Mouse (Mus musculus): ENCODE data around the gene Slc6a19. TPM values are rescaled to one million over a fixed set of nuclear protein-coding genes. Genes with fewer than 3 reads are reported as not detected.
"Not testable (repeated sequence)": the region's sequence is repeated elsewhere in the genome, so short reads cannot be mapped to it uniquely, and the experiment has no call there.

Gene Slc6a19
- polyA plus RNA-seq, 1 experiment from 2014 or later, result 0.09 TPM

- H3K4me3 ChIP-seq (ENCODE audit: inconsistent target), result no peak overlapping the region
- H3K27ac ChIP-seq, result no peak overlapping the region
- H3K79me2 ChIP-seq (ENCODE audit: inconsistent target), result no peaks in the 10 kb centered on the region
- no peaks in the 10 kb centered on the region for H3K36me3 ChIP-seq (ENCODE audit: inconsistent target)
Observed at GRCm38 (mm10) chr13:73728633-73729032, 24.0 kb upstream of the Slc6a19 start.

DNA sequence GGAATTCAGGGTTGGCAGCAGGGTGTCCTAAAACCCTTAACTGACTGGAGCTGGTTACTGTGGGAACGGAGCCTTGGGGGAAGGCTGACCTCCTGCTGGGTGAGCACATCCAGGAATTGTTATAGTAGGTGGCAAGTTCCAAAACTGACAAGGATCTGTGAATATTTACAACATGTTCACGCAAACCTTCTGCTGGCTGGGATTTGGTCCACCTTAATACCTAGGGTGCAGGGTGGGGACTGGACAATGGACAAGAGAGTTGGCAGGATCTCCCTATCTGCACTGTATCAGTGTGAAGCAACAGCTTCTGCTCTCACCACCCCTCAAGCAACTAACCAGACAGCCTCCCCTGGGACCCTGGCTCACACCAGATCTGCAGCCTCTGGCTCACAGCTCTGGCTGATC, 23.0 kb upstream of the Slc6a19 start:
- 100% methylated on average over 2 of the region's 2 CpGs for WGBS (ENCODE audit: missing documents)
- Histone ChIP-seq H3K4me3 (ENCODE audit: inconsistent target) (no peak overlapping the region), H3K36me3 (ENCODE audit: inconsistent target) (no peaks in the 10 kb centered on the region), H3K79me2 (ENCODE audit: inconsistent target) (no peaks in the 10 kb centered on the region), H3K27ac (no peak overlapping the region)

DNA sequence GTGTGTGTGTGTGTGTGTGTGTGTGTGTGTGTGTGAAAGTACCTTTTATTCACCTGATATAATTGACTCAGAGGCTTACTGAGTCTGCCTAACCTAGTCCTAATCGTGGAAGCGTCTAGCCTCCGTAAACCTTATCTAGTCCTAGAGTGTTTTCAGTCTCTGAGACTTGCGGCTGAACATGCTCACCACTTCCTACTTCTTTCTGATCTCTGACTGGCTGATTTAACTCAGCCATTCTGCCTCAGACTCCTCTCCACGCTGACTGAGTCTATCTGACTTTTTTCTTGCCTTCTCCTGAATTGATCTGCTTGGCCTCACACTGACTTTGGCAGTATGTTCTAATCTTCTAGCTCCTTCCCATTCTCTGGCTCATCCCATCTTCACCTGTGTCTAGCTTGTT, 20.6 kb upstream of the Slc6a19 start:
- Histone ChIP-seq H3K36me3 (ENCODE audit: inconsistent target) (no peaks in the 10 kb centered on the region), H3K27ac (no peak overlapping the region), H3K4me3 (ENCODE audit: inconsistent target) (no peak overlapping the region), H3K79me2 (ENCODE audit: inconsistent target) (no peaks in the 10 kb centered on the region)
- 3% methylated on average over 5 of the region's 5 CpGs for WGBS (ENCODE audit: missing documents)

DNA sequence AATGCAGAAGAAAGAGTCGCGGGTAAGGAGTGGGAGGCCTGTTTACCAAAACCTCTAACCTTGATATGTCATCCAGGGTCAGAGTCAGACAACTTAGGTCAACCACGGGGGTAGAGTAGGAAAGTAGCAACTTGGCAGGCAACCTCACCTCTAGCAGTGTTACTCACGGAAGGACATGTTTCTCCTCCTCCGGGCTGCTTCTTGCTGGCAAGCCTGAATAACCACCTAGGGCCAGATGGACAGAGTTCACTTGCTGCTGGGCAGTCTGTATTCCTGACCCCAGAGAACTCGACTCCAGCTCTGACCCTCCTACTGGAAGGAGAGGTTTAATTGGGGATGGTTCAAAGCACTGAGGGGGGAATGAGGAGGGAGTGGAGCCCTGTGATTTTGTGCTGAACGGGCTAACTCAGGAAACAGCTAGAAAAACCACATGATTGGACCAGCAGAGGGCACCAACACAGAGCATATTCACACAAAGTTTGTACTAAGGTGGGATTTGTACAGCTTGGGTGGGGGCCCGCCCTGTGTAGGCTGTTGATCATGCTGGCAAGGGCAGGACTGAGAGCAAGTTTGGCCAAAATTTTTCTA, 18.5 kb upstream of the Slc6a19 start:
- no peaks in the 10 kb centered on the region for H3K36me3 ChIP-seq (ENCODE audit: inconsistent target)
- WGBS (ENCODE audit: missing documents), result 33% methylated on average over 8 of the region's 8 CpGs
- no peak overlapping the region for H3K4me3 ChIP-seq (ENCODE audit: inconsistent target)
- H3K79me2 ChIP-seq (ENCODE audit: inconsistent target), result no peaks in the 10 kb centered on the region
- no peak overlapping the region for H3K27ac ChIP-seq

DNA sequence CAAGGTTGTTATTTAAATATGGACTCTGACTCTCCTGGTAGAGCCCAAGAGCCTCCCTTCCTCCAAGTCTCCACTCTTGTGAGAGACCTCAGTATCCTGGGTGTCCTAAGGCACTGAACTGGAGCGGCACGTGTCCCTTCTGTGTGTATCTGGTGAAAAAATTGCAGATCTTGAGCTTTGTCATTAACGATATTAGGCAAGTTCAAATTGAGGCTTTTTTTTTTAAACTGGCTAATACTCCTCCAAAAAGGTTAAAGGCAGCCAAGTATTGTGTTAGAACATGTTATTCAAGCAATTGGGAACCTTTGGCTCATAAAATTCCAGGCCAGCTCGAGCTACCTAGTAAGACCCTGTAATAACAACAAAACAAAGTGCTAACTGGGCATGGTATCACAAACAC, 15.6 kb upstream of the Slc6a19 start:
- WGBS (ENCODE audit: missing documents), result 90% methylated on average over 4 of the region's 4 CpGs
- Histone ChIP-seq H3K79me2 (ENCODE audit: inconsistent target) (no peaks in the 10 kb centered on the region), H3K4me3 (ENCODE audit: inconsistent target) (no peak overlapping the region), H3K27ac (no peak overlapping the region), H3K36me3 (ENCODE audit: inconsistent target) (no peaks in the 10 kb centered on the region)

DNA sequence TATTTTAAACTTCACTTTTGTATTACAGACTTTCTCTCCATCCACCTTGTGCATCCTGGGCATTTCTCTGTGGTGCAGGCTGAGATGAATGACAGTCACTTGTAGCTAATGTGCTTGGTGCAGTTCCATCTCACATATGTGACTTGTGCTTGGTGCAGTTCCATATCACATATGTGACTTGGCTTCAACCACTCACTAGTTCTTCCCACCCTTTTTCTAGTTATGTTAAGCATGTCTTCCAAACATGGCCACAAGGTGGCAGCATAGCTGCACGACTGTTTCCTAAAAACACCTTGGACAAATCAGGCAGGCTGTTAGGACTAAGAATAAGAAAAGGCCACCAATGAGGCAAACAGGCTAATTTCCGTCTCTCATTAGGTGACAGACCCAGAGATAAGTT, 13.6 kb upstream of the Slc6a19 start:
- WGBS (ENCODE audit: missing documents), result 8% methylated on average over 2 of the region's 2 CpGs
- H3K79me2 ChIP-seq (ENCODE audit: inconsistent target), result no peaks in the 10 kb centered on the region
- no peak overlapping the region for H3K27ac ChIP-seq

DNA sequence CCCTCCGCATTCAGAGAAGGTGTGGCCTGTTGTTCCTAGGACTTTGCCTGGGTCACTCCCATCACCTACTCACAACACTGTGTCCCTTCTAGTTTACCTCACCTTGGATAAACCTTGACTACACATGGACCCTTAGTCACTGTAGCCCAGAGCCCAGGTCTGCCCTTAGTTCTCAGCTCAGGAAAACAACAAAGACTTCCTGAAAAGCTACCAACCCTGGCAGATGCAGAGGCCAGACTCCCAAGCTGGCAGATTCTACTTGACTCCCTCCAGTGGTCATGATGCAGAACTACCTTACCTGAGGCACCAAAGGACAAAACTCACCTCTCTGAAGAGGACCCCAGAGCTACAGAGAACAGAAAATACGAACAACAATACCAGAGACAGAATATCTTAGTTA, 9.4 kb upstream of the Slc6a19 start:
- WGBS (ENCODE audit: missing documents), result 85% methylated on average over 2 of the region's 2 CpGs
- Histone ChIP-seq H3K36me3 (ENCODE audit: inconsistent target) (no peaks in the 10 kb centered on the region), H3K79me2 (ENCODE audit: inconsistent target) (no peaks in the 10 kb centered on the region), H3K4me3 (ENCODE audit: inconsistent target) (no peak overlapping the region), H3K27ac (no peak overlapping the region)

More for the DNA sequence above, 13.6 kb upstream of the Slc6a19 start:
- Histone ChIP-seq H3K36me3 (ENCODE audit: inconsistent target) (no peaks in the 10 kb centered on the region), H3K4me3 (ENCODE audit: inconsistent target) (no peak overlapping the region)

DNA sequence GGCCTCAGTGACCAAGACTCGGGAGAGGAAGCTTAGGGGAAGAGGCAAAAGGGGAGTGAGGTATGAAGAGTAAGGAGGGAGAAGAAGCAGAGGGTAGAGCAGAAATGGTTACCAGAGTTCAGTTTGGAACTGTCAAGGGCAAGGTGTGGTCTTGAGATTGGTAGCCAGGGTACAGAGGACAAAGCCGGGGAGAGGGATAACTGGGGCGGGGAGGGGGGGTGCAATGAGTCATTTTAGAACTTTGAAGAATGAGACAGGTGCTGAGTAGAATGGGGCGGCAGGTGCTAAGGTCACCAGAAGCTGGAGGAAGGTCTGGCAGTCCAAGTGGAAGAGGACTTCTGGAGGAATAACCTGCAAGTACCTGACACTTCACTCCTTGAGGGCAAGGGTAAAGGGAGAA, 8.5 kb upstream of the Slc6a19 start:
- no peak overlapping the region for H3K4me3 ChIP-seq (ENCODE audit: inconsistent target)
- 78% methylated on average over 4 of the region's 4 CpGs for WGBS (ENCODE audit: missing documents)
- no peaks in the 10 kb centered on the region for H3K79me2 ChIP-seq (ENCODE audit: inconsistent target)
- H3K27ac ChIP-seq, result no peak overlapping the region
- no peaks in the 10 kb centered on the region for H3K36me3 ChIP-seq (ENCODE audit: inconsistent target)

DNA sequence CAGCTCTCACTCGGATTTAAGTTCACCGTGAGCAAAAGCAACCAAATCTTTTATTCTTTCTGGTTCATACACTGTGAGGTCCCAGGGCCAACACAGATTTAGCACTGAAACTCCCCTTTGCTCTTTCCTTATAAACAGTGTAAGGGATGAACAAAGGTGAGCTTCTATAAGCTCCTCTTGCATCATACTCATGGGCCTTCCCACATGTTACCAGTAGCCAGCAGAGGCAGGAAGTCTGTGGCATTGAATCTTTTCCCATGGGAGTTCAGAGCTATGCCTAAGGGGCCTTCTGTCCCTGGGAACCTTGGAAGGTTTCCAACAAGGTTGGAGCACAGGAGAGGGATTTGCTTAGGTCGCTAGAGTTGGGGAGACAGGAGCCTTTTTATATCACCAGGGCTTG, 7.6 kb upstream of the Slc6a19 start:
- no peak overlapping the region for H3K4me3 ChIP-seq (ENCODE audit: inconsistent target)
- no peak overlapping the region for H3K27ac ChIP-seq
- H3K79me2 ChIP-seq (ENCODE audit: inconsistent target), result no peaks in the 10 kb centered on the region
- 84% methylated on average over 3 of the region's 3 CpGs for WGBS (ENCODE audit: missing documents)
- H3K36me3 ChIP-seq (ENCODE audit: inconsistent target), result no peaks in the 10 kb centered on the region

DNA sequence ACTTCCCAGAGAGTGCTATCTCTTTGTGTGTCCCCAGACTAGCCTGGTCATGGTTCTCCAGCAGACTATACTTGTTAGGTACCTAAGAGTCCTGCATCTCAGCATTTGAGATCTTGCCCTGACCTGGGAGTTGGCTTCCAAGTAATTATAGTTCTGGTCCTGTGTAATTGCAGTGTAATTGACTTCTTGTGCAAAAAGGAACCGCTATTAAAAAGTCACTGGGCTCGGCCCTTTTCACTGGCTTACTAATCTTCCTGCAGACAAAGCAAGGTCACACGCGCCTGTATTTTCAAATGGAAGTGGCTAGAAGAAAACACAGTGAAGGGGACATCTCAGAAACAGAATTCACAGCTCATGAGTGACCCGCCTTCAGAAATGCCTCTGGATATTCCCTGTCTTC, 7.1 kb upstream of the Slc6a19 start:
- 96% methylated on average over 5 of the region's 5 CpGs for WGBS (ENCODE audit: missing documents)
- no peak overlapping the region for H3K4me3 ChIP-seq (ENCODE audit: inconsistent target)
- H3K27ac ChIP-seq, result no peak overlapping the region
- no peaks in the 10 kb centered on the region for H3K79me2 ChIP-seq (ENCODE audit: inconsistent target)
- no peaks in the 10 kb centered on the region for H3K36me3 ChIP-seq (ENCODE audit: inconsistent target)

DNA sequence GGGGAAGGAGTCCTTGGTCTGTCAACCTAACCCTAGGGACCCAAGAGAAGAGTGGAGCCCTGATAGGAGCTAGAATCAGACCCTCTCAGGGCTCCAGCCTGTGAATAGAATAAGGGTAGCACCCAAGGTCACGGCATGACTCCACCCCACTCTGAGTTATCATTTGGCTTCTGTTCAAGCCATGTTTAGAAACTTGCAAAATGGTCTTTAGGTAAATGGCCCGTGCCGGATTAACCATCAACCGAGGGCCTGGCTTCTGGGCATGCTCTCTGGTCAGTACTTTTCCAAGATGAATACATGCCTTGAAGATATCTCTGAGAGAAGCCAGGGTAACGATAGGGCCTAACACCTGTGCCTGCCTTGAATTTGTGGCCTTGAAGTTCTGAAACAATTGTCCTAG, 6.6 kb upstream of the Slc6a19 start:
- no peak overlapping the region for H3K4me3 ChIP-seq (ENCODE audit: inconsistent target)
- H3K79me2 ChIP-seq (ENCODE audit: inconsistent target), result no peaks in the 10 kb centered on the region
- no peaks in the 10 kb centered on the region for H3K36me3 ChIP-seq (ENCODE audit: inconsistent target)
- H3K27ac ChIP-seq, result no peak overlapping the region
- 97% methylated on average over 5 of the region's 5 CpGs for WGBS (ENCODE audit: missing documents)

- no peaks in the 10 kb centered on the region for H3K79me2 ChIP-seq (ENCODE audit: inconsistent target)
- H3K27ac ChIP-seq, result no peak overlapping the region
- H3K4me3 ChIP-seq (ENCODE audit: inconsistent target), result no peak overlapping the region
- H3K36me3 ChIP-seq (ENCODE audit: inconsistent target), result no peaks in the 10 kb centered on the region
- WGBS (ENCODE audit: missing documents), result 74% methylated on average over 6 of the region's 6 CpGs
Observed at GRCm38 (mm10) chr13:73709491-73709890, 4.8 kb upstream of the Slc6a19 start.

DNA sequence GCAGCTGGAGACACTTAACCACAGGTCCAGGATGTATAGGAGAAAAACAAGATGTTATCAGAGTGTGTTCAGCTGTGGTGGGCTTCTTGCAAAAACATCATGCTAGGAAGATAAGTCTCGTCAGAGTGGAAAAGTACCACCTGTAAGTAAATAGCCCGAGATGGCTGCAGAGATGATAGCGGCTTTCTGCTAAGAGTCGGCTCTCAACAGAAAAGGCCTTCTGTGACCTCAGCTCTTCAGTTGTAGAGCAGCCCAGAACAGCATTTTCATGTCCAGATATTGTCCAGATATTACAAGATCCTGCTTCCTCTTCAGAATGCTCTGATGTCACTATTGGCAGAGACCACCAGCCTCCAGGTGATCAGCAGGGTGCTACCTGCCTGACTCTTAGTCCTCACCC, 1.2 kb downstream of the Slc6a19 start:
- not testable (repeated sequence) for H3K36me3 ChIP-seq (ENCODE audit: inconsistent target); H3K27ac ChIP-seq; H3K4me3 ChIP-seq (ENCODE audit: inconsistent target); H3K79me2 ChIP-seq (ENCODE audit: inconsistent target)
- WGBS (ENCODE audit: missing documents), result 56% methylated on average over 4 of the region's 4 CpGs

GRCm38 (mm10) chr13:73702776-73703175, 1.9 kb downstream of the Slc6a19 start:
- Histone ChIP-seq H3K79me2 (ENCODE audit: inconsistent target) (no peaks in the 10 kb centered on the region), H3K4me3 (ENCODE audit: inconsistent target) (no peak overlapping the region), H3K36me3 (ENCODE audit: inconsistent target) (no peaks in the 10 kb centered on the region), H3K27ac (no peak overlapping the region)
- WGBS (ENCODE audit: missing documents), result 41% methylated on average over 4 of the region's 4 CpGs

DNA sequence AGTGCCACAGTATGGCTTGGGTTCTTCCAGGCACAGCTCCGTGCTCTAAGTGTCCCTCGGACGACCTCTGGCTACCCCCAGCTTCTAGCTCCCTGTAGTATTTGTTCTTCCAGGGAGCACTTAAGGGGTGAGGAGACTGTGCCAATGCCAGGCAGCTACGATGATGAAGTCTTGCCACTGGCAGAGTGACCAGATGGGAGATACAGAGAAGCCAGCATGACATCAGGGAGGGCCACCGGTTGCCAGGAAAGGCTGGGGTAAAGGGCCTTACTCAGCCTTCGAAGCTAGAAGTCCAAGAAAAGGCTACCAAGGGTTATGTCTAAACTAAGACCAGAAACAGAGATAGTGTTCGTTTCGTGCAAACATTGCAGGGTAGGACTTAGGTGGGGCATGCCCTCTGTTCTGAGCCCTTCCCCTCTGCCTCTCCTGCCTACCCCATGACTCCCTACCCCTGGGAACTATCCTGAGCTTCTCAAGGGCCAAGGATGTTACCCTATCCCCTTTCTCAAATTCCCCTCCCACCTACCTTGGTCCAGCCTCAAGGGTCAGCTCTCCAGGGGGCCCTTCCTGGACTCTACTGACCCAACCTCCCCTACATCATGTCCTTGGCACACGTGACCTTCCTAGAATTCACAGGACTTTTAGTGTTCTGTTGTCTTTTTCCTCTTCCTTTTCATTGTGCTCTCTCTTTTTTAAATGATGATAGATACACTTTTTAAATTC, 3.3 kb downstream of the Slc6a19 start:
- Histone ChIP-seq H3K4me3 (ENCODE audit: inconsistent target) (no peak overlapping the region), H3K36me3 (ENCODE audit: inconsistent target) (no peaks in the 10 kb centered on the region), H3K27ac (no peak overlapping the region), H3K79me2 (ENCODE audit: inconsistent target) (no peaks in the 10 kb centered on the region)
- WGBS (ENCODE audit: missing documents), result 91% methylated on average over 9 of the region's 9 CpGs

DNA sequence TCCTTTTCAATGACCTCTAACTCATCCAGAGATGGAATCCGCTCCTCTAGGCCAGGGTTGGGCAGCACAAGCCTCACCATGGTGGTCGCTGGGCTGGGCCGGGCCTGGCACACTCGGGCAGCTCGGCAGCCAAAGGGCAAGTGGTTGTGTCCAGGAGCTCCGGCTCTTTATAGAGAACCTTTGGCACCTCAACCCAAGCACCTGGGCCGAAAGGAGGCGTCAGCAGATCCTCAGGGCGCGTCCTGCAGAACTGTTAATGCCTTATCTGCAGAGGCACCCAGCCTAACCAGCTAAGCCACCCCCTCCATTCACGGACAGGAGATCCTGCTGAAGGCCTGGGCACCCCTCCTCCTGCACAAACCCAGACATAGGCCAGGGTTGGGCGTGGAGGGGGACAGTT, 4.1 kb downstream of the Slc6a19 start:
- WGBS (ENCODE audit: missing documents), result 93% methylated on average over 12 of the region's 12 CpGs
- Histone ChIP-seq H3K36me3 (ENCODE audit: inconsistent target) (no peaks in the 10 kb centered on the region), H3K27ac (no peak overlapping the region), H3K79me2 (ENCODE audit: inconsistent target) (no peaks in the 10 kb centered on the region), H3K4me3 (ENCODE audit: inconsistent target) (no peak overlapping the region)
